Mouse (Mus musculus): ENCODE measurements at regions not wholly inside any gene's neighbourhood (a gene's known extent, or its start where the extent isn't known, plus 50 kb on each side); places are given as distances from the start of the nearest gene placed in this dataset.

DNA sequence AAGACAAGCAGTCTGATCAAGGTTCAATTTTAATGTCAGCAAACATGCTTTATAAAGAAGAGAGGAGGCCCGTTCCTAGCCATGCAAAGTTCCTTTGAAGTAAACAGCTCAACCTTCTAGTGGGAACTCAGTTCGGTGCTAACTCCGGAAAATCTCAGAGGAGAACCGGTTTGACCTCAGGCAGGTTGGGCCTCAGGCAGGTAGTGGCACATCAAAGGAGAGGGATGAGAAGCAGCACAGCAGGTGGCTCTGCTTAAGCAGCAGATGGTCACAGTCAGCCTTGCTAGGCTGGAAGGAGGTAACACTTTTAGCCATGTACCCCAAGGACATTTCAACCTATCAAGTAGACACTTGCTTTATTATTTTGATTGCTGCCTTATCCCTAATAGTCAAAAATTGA is 106.2 kb downstream of the Impad1 start:
- no peak for TF ChIP-seq EP300 (IDR thresholded peaks at IDR 0.05; ENCODE audit: insufficient read depth, low read depth, low read length)
- TF ChIP-seq CTCF (IDR thresholded peaks at IDR 0.05): no peak

Data from heart, adult 2 months (tissue).